Mouse (Mus musculus) ovary, adult 10 weeks (tissue): ENCODE measurements around the gene Tmem246. TPM values are rescaled to one million over a fixed set of nuclear protein-coding genes. Genes with fewer than 3 reads are reported as not detected.

ENCODE experiments used
- polyA plus RNA-seq: library from polyadenylated mRNA; stranded (reverse); fragments of 350-450 nt; fragmentation: Illumina TruSeq; extraction: RNeasy Lipid Tissue Mini Kit (QIAGEN cat#74804); gene quantifications from one replicate; pipeline ENCODE4 v1.2.3, GENCODE M21; 2014

The Tmem246 gene
- polyA plus RNA-seq, result 1.3 TPM

DNA sequence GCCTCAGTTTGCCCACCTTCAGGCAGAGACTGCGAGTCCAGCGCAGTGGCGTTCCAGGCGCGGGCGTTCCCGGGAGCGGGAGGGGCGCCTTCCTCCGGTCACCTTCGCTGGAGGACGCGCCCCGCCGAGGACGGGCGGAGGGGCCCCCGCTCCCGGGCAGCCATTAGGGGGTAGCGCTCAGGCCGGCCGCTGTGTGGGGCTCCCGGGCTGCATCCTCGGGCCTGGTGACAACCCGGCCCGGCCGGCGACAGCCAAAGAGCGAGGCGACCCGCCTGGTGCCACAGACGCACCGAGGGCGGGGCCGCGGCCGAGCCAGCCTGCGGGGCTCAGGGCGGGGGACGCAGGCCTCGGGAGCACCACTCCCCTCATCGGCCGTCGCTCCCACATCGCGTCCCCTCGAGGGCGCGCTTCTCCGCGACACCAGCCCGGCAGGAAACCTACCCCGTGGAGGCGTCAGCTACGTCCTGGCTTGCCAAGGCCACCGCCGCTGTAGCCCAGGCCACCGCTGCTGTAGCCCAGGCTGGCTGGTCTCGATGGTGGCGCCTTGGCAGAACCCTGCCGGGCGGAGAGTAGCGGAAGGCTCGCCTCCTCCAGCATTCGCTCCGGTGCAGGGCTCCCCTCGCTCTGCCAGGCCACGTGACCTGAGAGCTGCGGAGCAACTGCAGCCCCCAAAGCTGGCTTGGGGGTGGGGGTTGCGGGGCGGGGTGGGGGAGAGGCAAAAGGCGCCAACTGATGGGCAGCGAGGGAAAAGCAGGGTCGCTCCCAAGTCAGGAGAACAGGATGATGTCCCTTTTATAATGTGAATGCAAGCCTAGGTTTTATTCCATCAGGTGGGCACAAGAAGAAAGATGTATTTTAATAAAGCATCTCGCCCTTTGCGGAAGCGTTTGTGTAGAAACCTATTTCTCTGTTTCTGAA, at the start of gene Tmem246:
Gene Tmem246 (minus strand): TSS at position 694 of the 918 bp plus-strand sequence.

DNA sequence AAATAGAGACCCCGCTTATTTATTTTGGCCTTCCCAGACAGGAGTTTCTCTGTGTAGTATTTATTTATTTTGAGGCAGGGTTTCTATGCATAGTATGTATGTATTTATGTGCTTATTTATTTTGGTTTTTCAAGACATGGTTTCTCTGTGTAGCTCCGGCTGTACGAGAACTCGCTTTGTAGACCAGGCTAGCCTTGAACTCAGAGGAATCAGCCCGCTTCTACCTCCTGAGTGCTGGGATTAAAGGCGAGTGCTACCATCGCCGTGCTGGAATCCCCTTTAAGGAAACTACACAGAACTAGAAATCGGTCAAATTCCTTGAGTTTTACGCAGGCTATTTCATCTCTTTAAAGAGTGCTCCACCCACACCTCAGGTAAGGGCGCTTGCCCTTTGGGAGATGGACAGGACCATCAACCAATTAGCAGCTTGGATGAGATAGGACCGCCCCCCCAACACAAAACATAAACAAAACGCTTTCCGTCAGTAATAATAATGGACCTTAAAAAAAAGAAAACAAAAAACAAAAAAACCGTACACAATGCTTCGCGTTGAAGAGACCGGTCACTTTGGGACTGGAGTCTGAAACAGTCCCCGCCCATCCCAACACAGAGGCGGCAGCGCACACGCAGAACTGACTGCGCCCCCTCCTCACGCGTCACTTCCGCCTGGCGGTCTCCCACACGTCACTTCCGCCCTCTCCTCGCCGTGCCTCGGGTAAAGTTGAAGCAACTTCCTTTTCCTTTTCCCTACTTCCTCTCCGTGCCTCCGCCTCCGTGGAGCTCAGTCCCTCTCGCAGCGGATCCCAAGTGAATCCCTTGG, 33.9 kb upstream of the Tmem246 start, which contains the start of gene Rnf20:
Gene Rnf20 (plus strand): TSS at position 688 of the 820 bp plus-strand sequence.

DNA sequence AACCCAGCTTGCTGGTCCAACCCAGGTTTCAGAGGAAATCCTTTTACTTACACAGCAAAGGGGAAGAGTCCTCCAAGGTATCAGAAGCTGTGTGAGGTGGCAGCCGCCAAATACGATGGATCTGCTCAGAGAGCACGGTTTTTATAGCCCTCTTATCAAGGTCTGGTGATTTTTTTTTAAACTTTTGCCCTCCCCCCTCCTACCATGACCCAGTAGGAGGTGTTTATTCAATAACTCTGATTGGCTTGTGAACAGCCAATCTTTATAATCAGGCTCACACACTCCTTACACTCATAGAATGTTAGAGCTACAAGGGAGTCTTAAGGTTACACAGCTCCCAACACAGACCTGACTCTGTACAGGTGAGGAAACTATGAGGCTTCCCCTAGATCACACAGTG, 48.3 kb downstream of the Tmem246 start, which contains the start of gene Aldob:
Gene Aldob (minus strand): TSS at position 164 of the 400 bp plus-strand sequence.

Other genes starting within 250 kb of the Tmem246 start
- not detected for gene Acnat2, start 189.7 kb downstream of the Tmem246 start, polyA plus RNA-seq
- not detected for gene Acnat1, start 124.0 kb downstream of the Tmem246 start, polyA plus RNA-seq
- not detected for gene Baat, start 91.3 kb downstream of the Tmem246 start, polyA plus RNA-seq
- 100 TPM for gene Mrpl50, start 76.8 kb downstream of the Tmem246 start, polyA plus RNA-seq
- 28.8 TPM for gene Zfp189, start 76.7 kb downstream of the Tmem246 start, polyA plus RNA-seq
- 0.51 TPM for gene Aldob, start 48.3 kb downstream of the Tmem246 start, polyA plus RNA-seq
- gene Rnf20, start 34.1 kb upstream of the Tmem246 start, polyA plus RNA-seq, result 76.1 TPM
- gene Ppp3r2, start 84.1 kb upstream of the Tmem246 start, polyA plus RNA-seq, result not detected
- gene Grin3a, start 247.9 kb upstream of the Tmem246 start, polyA plus RNA-seq, result 0.66 TPM